Mouse (Mus musculus): Measurements from ENCODE around the gene Lamtor3.
"Not testable (repeated sequence)": the region's sequence is repeated elsewhere in the genome, so short reads cannot be mapped to it uniquely, and the experiment has no call there.

Gene Lamtor3

DNA sequence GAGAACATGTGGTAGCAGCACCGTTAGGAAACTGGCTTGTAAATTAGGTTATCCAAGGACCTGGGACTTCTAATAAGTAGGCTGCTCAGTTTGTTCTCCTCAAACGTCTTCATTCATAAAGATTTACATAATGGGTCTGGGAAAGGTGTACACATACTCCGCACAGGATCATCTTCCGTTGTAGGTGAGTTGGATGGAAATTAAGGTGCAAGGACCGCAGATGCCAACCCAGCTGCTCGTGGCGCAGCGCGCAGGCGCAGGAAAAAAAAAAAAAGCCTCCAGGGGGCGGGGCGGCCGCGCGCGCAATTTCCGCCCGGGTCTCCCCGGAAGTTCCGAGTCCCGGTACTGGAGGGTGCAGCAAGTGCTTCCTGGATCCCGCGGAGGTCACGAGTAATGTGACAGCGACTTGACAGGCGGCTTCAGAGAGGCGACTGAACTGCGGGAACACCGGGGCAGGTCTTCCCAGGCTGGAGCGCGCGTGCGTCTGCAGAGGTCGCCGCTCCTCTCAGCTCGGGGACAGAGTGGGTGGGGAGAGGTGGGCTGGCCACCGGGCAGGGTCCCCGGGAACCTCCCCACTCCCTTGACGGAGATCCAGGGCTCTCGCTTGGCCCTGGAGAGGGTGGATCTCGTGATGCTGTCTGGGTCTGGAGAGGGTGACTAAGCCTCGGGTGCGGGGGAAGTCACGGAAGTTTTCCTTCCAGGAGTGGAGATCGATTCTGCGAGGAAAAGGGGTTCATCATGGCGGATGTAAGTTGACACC is at the start of gene Lamtor3:
Gene Lamtor3 (plus strand): TSS at position 335 of the 760 bp plus-strand sequence.
- DNase-seq (ENCODE audit: low spot score in 2 of 2) = peak; percentile 86 to 88

DNA sequence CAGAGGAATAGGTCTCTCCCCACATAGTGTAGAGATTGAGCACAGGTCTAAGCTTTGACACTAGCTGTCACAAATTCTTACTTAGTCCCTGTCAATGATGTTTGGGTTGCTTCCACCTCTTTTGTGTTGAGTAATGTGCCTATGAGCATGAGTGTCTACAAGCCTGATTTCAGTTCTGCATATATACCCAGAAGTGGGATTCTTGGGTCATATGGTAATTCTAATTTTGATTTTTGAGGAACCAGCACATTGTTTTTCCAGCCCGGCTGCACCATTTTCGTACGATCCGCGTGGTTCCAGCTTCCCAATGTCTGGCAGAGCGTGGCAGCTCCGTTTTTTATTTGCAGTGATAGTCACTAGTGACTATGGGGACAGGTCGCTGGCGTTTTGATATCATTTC is 48.9 kb upstream of the Lamtor3 start:
- DNase-seq (ENCODE audit: low spot score in 2 of 2) = peak in 1 of 2 experiments; percentile 43

DNA sequence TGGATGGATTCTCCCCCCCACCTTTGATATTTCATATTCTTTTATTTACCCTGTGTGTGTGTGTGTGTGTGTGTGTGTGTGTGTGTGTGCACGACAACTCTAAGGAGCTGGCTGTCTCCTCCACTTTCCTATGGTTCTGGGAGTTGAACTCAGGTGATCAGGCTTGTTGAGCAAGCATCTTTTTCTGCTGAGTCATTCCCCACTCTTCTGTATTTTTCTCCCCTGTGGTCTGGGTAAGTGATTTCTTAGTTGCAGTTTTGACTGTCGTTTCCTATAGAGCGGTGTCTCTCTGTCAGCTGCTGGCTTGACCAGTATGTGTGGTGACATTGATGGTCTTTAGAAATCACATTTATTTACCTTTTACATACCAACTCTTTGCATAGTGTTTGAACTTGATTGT is 39.0 kb upstream of the Lamtor3 start:
- no peak for DNase-seq (ENCODE audit: low spot score in 2 of 2)

DNA sequence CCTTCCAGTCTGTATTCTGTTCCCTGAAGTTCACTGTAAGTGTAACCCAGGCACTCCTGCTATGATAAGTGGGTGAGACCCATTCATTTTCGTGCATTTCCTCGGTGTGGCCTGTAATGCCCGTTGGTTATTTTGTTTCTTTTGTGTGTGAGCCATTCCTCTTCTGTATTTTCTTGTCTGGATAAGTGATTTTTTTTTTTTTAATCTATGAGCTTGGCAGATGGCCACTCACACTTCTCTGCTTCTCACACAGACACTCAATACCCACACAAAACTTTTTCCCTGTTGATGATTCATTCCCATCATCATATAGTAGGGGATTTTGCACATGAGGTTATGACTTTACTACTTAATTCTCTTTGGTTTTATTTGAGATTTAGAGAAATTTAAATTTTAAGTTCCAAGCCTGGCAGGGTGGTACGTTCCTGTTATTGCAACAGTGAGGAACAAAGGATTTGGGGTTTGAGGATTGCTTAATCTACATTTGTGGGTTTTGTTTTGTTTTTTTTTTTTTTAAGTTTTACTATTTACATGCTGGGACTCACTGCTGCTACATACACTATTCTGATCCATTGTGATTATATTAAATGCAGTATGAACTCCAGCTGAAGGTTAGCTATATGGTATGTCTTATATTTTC is 38.1 kb upstream of the Lamtor3 start:
- no peak for DNase-seq (ENCODE audit: low spot score in 2 of 2)

- no peak for DNase-seq (ENCODE audit: low spot score in 2 of 2)
Measured at GRCm38 (mm10) chr3:137881093-137881492, 37.2 kb upstream of the Lamtor3 start.

DNA sequence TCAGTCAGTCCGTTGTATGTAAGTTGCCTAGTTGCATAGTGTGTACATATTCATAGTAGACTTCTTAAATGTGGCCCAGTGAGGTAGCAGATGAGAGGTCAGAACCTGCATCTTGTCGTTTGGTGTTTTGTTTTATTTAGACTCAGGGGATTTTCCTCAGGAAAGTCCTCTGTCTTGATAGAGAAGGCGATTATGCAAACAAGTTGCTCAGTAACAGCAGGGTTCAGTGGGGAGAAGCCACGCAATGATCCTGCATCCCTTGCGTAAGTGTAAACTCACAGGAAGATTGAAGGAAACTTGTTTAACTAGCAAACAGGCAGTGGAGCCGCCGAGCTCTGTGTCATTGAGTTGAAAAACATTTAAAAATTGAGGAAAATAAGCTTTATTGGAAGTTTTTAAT is 30.3 kb upstream of the Lamtor3 start:
- no peak for DNase-seq (ENCODE audit: low spot score in 2 of 2)

GRCm38 (mm10) chr3:137891089-137891488 is 27.2 kb upstream of the Lamtor3 start:
- no peak for DNase-seq (ENCODE audit: low spot score in 2 of 2)

DNA sequence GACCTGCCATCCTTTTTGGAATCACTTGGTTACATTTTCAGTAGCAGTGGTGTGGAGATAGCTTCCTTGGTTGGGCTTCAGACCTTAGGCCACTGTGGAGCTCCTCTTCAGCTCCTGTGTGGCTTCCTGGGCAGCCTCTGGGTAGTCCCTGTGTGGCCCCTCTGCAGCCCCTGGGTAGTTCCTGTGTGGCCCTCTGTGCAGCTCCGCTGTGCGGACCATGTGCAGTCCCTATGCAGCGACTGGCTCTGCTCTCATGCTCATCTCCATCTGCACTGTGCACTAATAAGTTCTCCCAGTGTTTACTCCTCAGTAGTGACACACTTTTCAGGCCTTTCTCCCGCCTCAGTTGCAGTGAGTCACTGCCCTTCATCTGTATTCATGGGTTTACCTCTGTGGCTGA is 26.2 kb upstream of the Lamtor3 start:
- DNase-seq (ENCODE audit: low spot score in 2 of 2) = no peak

DNA sequence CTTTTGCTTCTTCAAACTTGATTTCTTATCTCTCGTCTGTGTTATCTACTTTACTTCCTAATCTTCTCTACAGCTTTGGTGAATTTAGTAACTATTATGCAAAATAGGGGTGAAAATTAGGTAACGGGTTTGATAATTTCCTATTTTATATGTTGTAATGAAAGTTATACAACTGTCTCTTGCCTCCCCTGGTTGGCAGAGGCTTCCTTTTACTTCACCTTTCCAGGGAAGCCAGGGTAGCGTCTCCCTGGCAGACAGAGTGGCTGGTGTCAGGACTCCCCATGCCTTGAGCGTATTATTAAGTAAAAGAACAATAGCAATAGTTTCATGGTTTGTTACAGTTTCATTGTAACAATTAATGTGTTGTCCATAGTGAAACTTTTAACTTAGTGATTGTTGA is 24.5 kb upstream of the Lamtor3 start:
- DNase-seq (ENCODE audit: low spot score in 2 of 2) = no peak

DNA sequence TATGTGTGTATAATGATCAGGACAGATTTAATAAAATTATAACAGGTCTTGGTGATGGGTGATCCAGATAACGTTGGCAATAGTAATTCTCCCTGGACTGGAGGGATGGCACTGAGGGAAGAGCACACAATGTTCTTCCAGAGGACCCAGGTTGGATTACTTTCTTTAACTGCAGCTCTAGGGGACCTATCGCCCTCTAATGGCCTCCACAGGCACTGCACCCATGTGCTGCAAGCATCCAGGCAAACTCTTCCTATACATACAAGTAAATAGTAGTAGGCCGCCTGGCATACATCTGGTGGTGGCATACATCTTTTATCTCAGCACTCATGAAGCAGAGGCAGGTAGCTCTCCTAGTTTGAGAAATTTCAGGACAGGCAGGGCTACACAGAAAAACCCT is 23.1 kb upstream of the Lamtor3 start:
- DNase-seq (ENCODE audit: low spot score in 2 of 2) = no peak

- no peak for DNase-seq (ENCODE audit: low spot score in 2 of 2)
Measured at GRCm38 (mm10) chr3:137896386-137896785, 21.9 kb upstream of the Lamtor3 start.

GRCm38 (mm10) chr3:137896867-137897266 is 21.4 kb upstream of the Lamtor3 start:
- DNase-seq (ENCODE audit: low spot score in 2 of 2) = no peak

DNA sequence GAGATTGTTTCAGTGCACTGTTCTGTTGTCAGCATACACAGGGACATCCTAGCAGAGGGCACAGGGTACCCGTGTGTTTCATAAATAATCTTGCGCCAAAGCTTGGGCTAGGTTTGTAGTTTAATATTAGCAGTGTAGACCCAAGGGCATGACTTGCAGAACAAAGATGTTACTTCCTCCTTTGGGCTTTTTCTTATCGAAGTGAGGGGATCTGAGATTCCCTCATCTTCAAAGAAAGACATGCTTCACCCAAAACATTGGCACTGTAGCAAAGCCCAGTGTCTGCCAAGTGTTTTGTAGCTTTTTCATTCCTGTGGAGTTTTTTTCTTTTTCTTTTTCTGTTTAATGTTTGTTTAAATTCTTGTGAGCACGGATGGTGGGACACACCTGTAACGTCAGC is 20.6 kb upstream of the Lamtor3 start:
- DNase-seq (ENCODE audit: low spot score in 2 of 2) = no peak

DNA sequence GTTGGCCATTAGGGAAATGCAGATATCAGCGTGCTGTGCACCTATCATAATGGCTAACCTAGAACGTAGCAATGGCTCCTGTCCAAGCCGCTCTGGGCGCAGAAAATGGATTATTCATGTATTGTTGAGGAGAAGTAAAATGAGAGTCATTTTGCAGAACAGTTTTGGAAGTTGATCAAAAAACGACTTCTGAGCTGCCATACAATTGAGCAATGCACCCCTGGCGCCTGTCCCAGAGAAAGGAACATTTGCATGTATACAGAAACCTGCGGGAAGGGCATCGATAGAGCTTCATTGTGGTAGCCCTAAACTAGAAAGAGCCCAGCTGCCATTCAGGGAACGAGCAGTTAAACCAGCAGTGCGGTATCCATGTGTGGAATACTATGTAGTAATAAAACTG is 18.2 kb upstream of the Lamtor3 start:
- DNase-seq (ENCODE audit: low spot score in 2 of 2) = no peak

DNA sequence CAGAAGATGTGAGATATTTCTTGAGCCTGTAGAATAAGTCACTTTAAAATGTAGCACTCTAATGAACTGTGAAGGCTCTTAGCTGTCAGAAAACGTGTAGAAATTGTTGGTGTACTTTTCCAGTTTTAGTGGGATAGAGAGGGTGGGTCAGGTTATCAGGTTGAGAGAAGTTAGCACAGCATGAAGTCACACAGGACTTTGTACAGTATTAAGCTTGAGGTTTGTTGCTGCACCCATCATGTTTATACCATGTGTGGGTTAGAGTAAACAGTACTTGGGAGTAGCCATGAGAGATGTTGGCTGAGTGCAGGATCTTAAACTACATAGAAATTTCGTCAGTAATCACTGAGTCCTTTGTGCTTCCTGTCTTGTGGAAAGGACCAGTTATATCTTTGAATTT is 5.2 kb upstream of the Lamtor3 start:
- no peak for DNase-seq (ENCODE audit: low spot score in 2 of 2)

DNA sequence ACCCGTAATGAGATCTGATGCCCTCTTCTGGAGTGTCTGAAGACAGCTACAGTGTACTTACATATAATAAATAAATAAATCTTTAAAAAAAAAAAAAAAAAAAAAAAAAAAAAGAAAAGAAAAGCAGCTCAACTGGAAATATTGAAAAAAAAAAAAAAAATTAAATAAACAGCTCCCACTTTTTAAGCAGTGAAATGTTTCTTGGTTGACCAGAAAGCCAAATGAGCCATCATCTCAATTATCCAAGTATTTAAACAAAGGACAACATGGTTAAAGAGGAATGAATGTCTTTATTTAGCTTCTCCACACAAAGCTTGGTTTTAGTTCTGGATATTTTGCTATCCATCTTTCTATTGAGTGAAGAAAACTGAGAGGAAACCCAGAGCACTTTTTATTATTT is 3.7 kb upstream of the Lamtor3 start:
- not testable (repeated sequence) for DNase-seq (ENCODE audit: low spot score in 2 of 2)

GRCm38 (mm10) chr3:137917694-137918171 is 573 bp upstream of the Lamtor3 start:
- DNase-seq (ENCODE audit: low spot score in 2 of 2) = no peak

- DNase-seq (ENCODE audit: low spot score in 2 of 2) = no peak
Measured at GRCm38 (mm10) chr3:137918932-137919311, 616 bp downstream of the Lamtor3 start.

DNA sequence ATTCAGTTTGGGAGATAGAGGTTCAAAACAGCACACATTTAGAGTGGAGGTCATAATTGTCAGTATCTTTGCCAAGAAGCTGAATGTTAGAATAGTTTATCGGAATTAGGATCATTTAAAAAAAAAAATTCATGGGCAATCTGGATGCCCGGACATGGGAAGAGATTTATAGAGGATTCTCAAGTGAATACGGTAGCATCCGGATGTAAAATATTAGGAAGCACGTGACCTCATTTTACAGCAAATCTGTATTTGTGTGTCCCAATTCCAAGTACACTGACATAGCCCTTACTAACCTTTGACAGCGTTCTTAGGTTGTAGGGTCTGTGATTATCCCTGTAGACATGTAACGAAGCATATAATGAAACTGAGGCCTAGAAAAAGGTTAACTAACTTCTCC is 1.1 kb downstream of the Lamtor3 start:
- DNase-seq (ENCODE audit: low spot score in 2 of 2) = no peak

DNA sequence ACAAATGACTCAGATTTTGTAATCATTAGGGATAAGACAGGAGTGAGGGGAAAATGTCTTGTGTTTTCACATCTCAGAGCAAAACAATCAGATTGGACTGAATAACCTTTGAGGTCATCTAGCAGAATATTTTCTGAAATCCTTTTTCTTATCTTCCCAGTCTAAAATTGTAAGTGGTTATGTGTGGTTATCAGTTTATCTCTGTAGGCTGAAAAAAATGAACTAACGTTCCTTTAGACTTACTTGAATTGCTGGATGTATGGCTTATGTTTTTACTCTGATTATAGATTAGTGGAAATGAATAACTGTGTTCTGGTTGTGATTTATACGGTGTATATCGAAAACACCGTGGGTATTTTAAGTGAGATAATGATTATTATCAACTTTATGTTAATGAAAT is 2.3 kb downstream of the Lamtor3 start:
- DNase-seq (ENCODE audit: low spot score in 2 of 2) = no peak

- DNase-seq (ENCODE audit: low spot score in 2 of 2) = no peak
Measured at GRCm38 (mm10) chr3:137927010-137927409, 8.7 kb downstream of the Lamtor3 start.

DNA sequence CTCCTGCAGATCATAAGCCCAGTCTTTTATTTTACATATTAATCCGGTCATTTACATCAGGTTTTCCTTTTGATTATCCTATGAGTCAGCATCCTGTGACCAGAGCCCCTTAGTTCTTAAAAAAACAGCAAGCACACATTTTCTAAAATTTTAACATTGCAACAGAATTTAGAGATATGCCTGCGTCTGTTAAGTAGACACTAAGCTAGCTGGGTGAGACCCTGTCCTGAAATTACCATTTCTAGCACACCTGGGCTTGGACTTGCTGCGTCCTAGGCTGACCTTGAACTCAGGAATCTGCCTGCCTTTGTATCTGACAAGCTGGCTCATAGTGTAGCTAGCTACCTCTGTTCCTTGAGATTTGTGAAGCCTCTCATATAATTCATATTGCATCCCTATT is 11.6 kb downstream of the Lamtor3 start:
- DNase-seq (ENCODE audit: low spot score in 2 of 2) = no peak

DNA sequence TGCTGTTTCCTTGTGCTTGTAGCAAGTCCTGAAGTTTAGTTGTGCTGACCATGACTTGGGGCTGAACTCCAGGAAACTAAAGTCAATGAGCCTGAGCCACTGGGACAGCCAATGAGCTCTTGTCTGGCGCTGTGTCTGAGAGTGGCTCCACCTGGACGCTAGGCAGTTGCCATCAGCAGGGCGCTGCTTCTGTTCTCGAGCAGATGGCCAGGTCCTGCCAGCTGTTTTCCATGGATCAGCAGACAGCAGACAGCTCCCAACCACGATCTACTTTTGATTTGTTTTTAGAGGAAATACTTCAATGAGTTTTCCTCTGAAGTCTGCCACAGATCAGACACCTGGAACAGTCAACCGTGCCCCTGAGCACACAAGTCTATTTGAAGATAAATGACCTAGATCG is 14.4 kb downstream of the Lamtor3 start:
- DNase-seq (ENCODE audit: low spot score in 2 of 2) = no peak

Measured in heart, adult 9 months (tissue).